Mouse (Mus musculus) embryonic facial prominence, embryonic 11.5 days (tissue): ENCODE measurements around the gene Ms4a4b. TPM values are rescaled to one million over a fixed set of nuclear protein-coding genes. Genes with fewer than 3 reads are reported as not detected.

Experiments
- ATAC-seq: fragments of 200-750 bp; cut with Nextera tagmentation; replicated peaks from 2 replicates; pipeline ENCODE4 v1.8.0; 2017; ENCODE audit warnings: low read depth; ENCODE audit not compliant: insufficient number of reproducible peaks, low FRiP score, low TSS enrichment
- DNase-seq: peaks from one replicate; pipeline ENCODE4 v3.0.0-alpha.2; 2015; ENCODE audit warnings: low spot score
- H3K27ac ChIP-seq: fragments of 300-500 bp; sonication (generic); replicated peaks from 2 replicates; pipeline ENCODE4 v1.5.1; 2014; ENCODE audit warnings: mild to moderate bottlenecking, low read depth, low read length, control low read depth
- H3K27me3 ChIP-seq: fragments of 300-500 bp; sonication (generic); 2 replicates; pipeline ENCODE4 v1.6.1; 2014; ENCODE audit warnings: mild to moderate bottlenecking, low read length, moderate library complexity, mixed read lengths; ENCODE audit not compliant: control insufficient read depth, insufficient read depth
- H3K36me3 ChIP-seq: fragments of 300-500 bp; sonication (generic); replicated peaks from 2 replicates; pipeline ENCODE4 v1.6.1; 2014; ENCODE audit warnings: low read depth, mild to moderate bottlenecking, low read length, moderate library complexity, mixed read lengths; ENCODE audit not compliant: control insufficient read depth, insufficient read depth
- H3K4me1 ChIP-seq: fragments of 300-500 bp; sonication (generic); 2 replicates; pipeline ENCODE4 v1.6.1; 2014; ENCODE audit warnings: low read length, mixed read lengths; ENCODE audit not compliant: control insufficient read depth, insufficient read depth
- H3K4me2 ChIP-seq: fragments of 300-500 bp; sonication (generic); 2 replicates; pipeline ENCODE4 v1.6.1; 2014; ENCODE audit warnings: low read depth, mild to moderate bottlenecking, control low read depth, low read length, moderate library complexity
- H3K4me3 ChIP-seq: fragments of 300-500 bp; sonication (generic); 2 replicates; pipeline ENCODE4 v1.5.1; 2014; ENCODE audit warnings: low read depth, low read length, control low read depth
- H3K9ac ChIP-seq: fragments of 300-500 bp; sonication (generic); replicated peaks from 2 replicates; pipeline ENCODE4 v1.6.1; 2014; ENCODE audit warnings: mild to moderate bottlenecking, control low read depth, low read length
- H3K9me3 ChIP-seq: fragments of 300-500 bp; sonication (generic); replicated peaks from 2 replicates; pipeline ENCODE4 v1.6.1; 2016; ENCODE audit warnings: mild to moderate bottlenecking, low read length, inconsistent platforms, mixed read lengths; ENCODE audit not compliant: control insufficient read depth
- WGBS: fragments of 180-500 bp; shearing (Covaris S2); extraction: QIAGEN DNeasy Blood & Tissue Kit; methylation state at CpG from one replicate; pipeline ENCODE4 v1.1.7; 2014; 5-methylcytosine and 5-hydroxymethylcytosine counted together
- polyA plus RNA-seq: library from polyadenylated mRNA; unstranded; fragments of >200 nt; fragmentation: Nextera tagmentation; extraction: Ambion mirVana; gene quantifications from 2 replicates; pipeline ENCODE4 v1.2.1, GENCODE M21; 2014

Gene Ms4a4b
- polyA plus RNA-seq, 1 experiment from 2014 or later, result not detected

DNA sequence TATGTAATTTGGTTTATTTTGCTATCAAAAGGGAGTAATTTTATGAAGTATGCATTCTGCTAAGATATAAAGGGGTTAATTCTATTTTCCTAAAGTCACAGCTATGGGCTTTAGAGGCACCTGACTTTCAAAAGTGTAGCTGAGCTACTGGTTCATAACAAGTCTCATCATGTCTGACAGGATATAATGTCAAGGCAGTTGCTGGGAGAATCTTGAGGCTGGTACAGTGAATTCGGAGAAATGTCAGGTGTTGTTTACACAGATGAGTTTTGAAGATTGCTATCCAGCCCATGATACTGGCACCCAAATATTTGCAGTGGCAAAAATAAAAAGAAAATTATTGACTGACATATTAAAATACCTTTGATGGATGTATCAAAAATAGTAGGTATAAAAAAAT is 61.5 kb downstream of the Ms4a4b start:
- Histone ChIP-seq H3K27me3 (no peaks in the 10 kb centered on the region), H3K36me3 (no peaks in the 10 kb centered on the region), H3K9me3 (no peaks in the 10 kb centered on the region), H3K4me1 (no peaks in the 10 kb centered on the region), H3K27ac (no peak overlapping the region), H3K9ac (no peak overlapping the region), H3K4me2 (no peak overlapping the region), H3K4me3 (no peak overlapping the region)
- DNase-seq, result no peak
- 75% methylated on average over 1 of the region's 1 CpGs for WGBS
- no peak for ATAC-seq

DNA sequence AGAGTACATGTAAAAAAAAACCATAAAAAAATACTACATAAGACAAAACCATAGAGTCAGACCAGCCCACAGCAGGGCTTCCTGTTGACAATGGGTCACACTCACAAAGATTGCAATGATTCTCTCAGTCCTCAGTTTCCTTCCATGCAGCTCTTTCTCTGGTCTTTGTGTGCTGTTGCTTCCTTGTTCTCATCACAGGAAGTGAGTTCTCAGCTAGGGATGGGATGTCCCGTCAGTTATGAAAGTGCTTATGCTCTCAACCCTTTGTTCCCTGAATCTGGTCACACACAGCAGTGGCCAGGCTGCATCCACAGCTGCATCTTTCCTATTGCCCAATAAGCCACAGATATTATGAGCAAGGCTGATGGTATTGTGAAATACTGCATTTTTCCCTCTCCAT is 70.1 kb downstream of the Ms4a4b start:
- DNase-seq, result no peak
- Histone ChIP-seq H3K27ac (no peak overlapping the region), H3K27me3 (no peaks in the 10 kb centered on the region), H3K4me3 (no peak overlapping the region), H3K4me1 (no peaks in the 10 kb centered on the region), H3K9ac (no peak overlapping the region), H3K36me3 (no peaks in the 10 kb centered on the region), H3K4me2 (no peak overlapping the region), H3K9me3 (no peaks in the 10 kb centered on the region)
- WGBS, result 61% methylated on average over 1 of the region's 1 CpGs
- ATAC-seq, result no peak

DNA sequence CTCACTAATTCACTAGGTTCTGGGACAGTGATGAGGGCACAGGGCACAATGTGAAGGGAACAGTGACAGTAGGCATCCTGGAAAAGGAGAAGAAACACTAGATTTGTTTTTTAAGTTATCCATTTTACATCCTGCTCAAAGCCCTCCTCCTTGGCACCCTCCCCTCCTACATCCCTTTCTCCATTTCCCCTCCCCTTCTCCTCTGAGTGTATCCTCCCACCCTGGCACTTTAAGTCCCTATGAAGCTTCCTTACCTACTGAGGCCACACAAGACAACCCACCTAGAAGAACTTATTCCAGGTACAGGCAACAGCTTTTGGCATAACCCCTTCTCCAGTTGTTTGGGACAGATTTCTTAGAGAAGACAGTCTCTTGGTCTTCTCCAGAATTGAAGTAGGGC is 72.9 kb downstream of the Ms4a4b start, which contains the start of gene Ms4a6b:
Gene Ms4a6b, plus strand, starts transcription at position 267 of the 400 bp plus-strand sequence.
- Histone ChIP-seq H3K4me1 (no peaks in the 10 kb centered on the region), H3K27me3 (no peaks in the 10 kb centered on the region), H3K4me3 (no peak within 1 kb of the TSS), H3K9me3 (no peaks in the 10 kb centered on the region), H3K4me2 (no peak within 1 kb of the TSS), H3K36me3 (no peaks in the 10 kb centered on the region), H3K27ac (no peak within 1 kb of the TSS), H3K9ac (no peak within 1 kb of the TSS)
- ATAC-seq (no peak), DNase-seq (no peak)

Other genes starting within 250 kb of the Ms4a4b start
- not detected in 2 replicates for gene Ms4a13, start 246.8 kb upstream of the Ms4a4b start, polyA plus RNA-seq
- gene Ms4a12, start 211.1 kb upstream of the Ms4a4b start, polyA plus RNA-seq, result not detected in 2 replicates
- not detected in 2 replicates for gene Ms4a1, start 177.3 kb upstream of the Ms4a4b start, polyA plus RNA-seq
- gene Ms4a5, start 159.7 kb upstream of the Ms4a4b start, polyA plus RNA-seq, result not detected in 2 replicates
- gene Ms4a14, start 129.1 kb upstream of the Ms4a4b start, polyA plus RNA-seq, result 0.04 TPM in 1 of 2 replicates, not detected in the other
- 1.7 and 2.1 TPM in 2 replicates for gene Ms4a7, start 107.4 kb upstream of the Ms4a4b start, polyA plus RNA-seq
- 1.1 and 1.7 TPM in 2 replicates for gene Ms4a4a, start 68.0 kb upstream of the Ms4a4b start, polyA plus RNA-seq
- not detected in 2 replicates for gene Ms4a4c, start 38.8 kb upstream of the Ms4a4b start, polyA plus RNA-seq
- gene Ms4a6c, start 25.8 kb downstream of the Ms4a4b start, polyA plus RNA-seq, result 1.1 and 1.5 TPM in 2 replicates
- gene Gm8369, start 42.4 kb downstream of the Ms4a4b start, polyA plus RNA-seq, result not detected in 2 replicates
- gene Ms4a6b, start 73.0 kb downstream of the Ms4a4b start, polyA plus RNA-seq, result 2.4 and 2.7 TPM in 2 replicates
- gene Ms4a4d, start 93.2 kb downstream of the Ms4a4b start, polyA plus RNA-seq, result 0.49 and 0.91 TPM in 2 replicates
- gene Ms4a6d, start 161.3 kb downstream of the Ms4a4b start, polyA plus RNA-seq, result 2.5 and 2.7 TPM in 2 replicates
- 0.17 and 0.22 TPM in 2 replicates for gene Ms4a2, start 180.2 kb downstream of the Ms4a4b start, polyA plus RNA-seq
- gene Ms4a3, start 197.3 kb downstream of the Ms4a4b start, polyA plus RNA-seq, result 0.36 and 0.52 TPM in 2 replicates
- not detected in 2 replicates for gene Oosp2, start 217.0 kb downstream of the Ms4a4b start, polyA plus RNA-seq
- gene Oosp1, start 247.6 kb downstream of the Ms4a4b start, polyA plus RNA-seq, result not detected in 2 replicates